Mouse (Mus musculus): ENCODE measurements around the gene Ppfibp2.

Ppfibp2 gene

GRCm38 (mm10) chr7:107702461-107703380 lies 107.7 kb downstream of the Ppfibp2 start:
- DNase-seq (ENCODE audit: low spot score in 2 of 2): no peak

GRCm38 (mm10) chr7:107705941-107706340 lies 110.9 kb downstream of the Ppfibp2 start:
- DNase-seq (ENCODE audit: low spot score in 2 of 2): peak in 1 of 2 experiments; percentile 62

- DNase-seq (ENCODE audit: low spot score in 2 of 2): no peak
Observed at GRCm38 (mm10) chr7:107707650-107708049, 112.6 kb downstream of the Ppfibp2 start.

GRCm38 (mm10) chr7:107708491-107709112 lies 113.6 kb downstream of the Ppfibp2 start:
- DNase-seq (ENCODE audit: low spot score in 2 of 2): peak; percentile 73 to 78

GRCm38 (mm10) chr7:107712743-107713142 lies 117.7 kb downstream of the Ppfibp2 start:
- no peak for DNase-seq (ENCODE audit: low spot score in 2 of 2)

- no peak for DNase-seq (ENCODE audit: low spot score in 2 of 2)
Observed at GRCm38 (mm10) chr7:107714067-107714466, 119.1 kb downstream of the Ppfibp2 start.

- no peak for DNase-seq (ENCODE audit: low spot score in 2 of 2)
Observed at GRCm38 (mm10) chr7:107720771-107721170, 125.8 kb downstream of the Ppfibp2 start.

GRCm38 (mm10) chr7:107722536-107722935 lies 127.5 kb downstream of the Ppfibp2 start:
- DNase-seq (ENCODE audit: low spot score in 2 of 2): no peak

- DNase-seq (ENCODE audit: low spot score in 2 of 2): no peak
Observed at GRCm38 (mm10) chr7:107727538-107727937, 132.5 kb downstream of the Ppfibp2 start.

- no peak for DNase-seq (ENCODE audit: low spot score in 2 of 2)
Observed at GRCm38 (mm10) chr7:107730587-107730986, 135.6 kb downstream of the Ppfibp2 start.

GRCm38 (mm10) chr7:107733162-107733561 lies 138.2 kb downstream of the Ppfibp2 start:
- DNase-seq (ENCODE audit: low spot score in 2 of 2): no peak

- no peak for DNase-seq (ENCODE audit: low spot score in 2 of 2)
Observed at GRCm38 (mm10) chr7:107738726-107739125, 143.7 kb downstream of the Ppfibp2 start.

GRCm38 (mm10) chr7:107742963-107743465 lies 148.0 kb downstream of the Ppfibp2 start:
- no peak for DNase-seq (ENCODE audit: low spot score in 2 of 2)

GRCm38 (mm10) chr7:107744454-107744853 lies 149.4 kb downstream of the Ppfibp2 start:
- DNase-seq (ENCODE audit: low spot score in 2 of 2): no peak

- no peak for DNase-seq (ENCODE audit: low spot score in 2 of 2)
Observed at GRCm38 (mm10) chr7:107745111-107745510, 150.1 kb downstream of the Ppfibp2 start.

GRCm38 (mm10) chr7:107746036-107746435 lies 151.0 kb downstream of the Ppfibp2 start:
- no peak for DNase-seq (ENCODE audit: low spot score in 2 of 2)

GRCm38 (mm10) chr7:107747476-107747875 lies 152.5 kb downstream of the Ppfibp2 start:
- DNase-seq (ENCODE audit: low spot score in 2 of 2): no peak

- peak in 1 of 2 experiments; percentile 35 for DNase-seq (ENCODE audit: low spot score in 2 of 2)
Observed at GRCm38 (mm10) chr7:107747954-107748353, 152.9 kb downstream of the Ppfibp2 start.

GRCm38 (mm10) chr7:107749270-107749669 lies 154.3 kb downstream of the Ppfibp2 start:
- DNase-seq (ENCODE audit: low spot score in 2 of 2): no peak

- no peak for DNase-seq (ENCODE audit: low spot score in 2 of 2)
Observed at GRCm38 (mm10) chr7:107749721-107750120, 154.7 kb downstream of the Ppfibp2 start.

GRCm38 (mm10) chr7:107752031-107752520 lies 157.1 kb downstream of the Ppfibp2 start:
- no peak for DNase-seq (ENCODE audit: low spot score in 2 of 2)

- DNase-seq (ENCODE audit: low spot score in 2 of 2): no peak
Observed at GRCm38 (mm10) chr7:107755905-107756304, 160.9 kb downstream of the Ppfibp2 start.
